Mouse (Mus musculus) thymus, adult 2 months (tissue): ENCODE measurements around the gene Syp. TPM values are rescaled to one million over a fixed set of nuclear protein-coding genes. Genes with fewer than 3 reads are reported as not detected.

Experiments used
- DNase-seq: peaks from one replicate; pipeline ENCODE4 v3.0.0; 2021
- H3K27ac ChIP-seq: fragments of 200-500 bp; 2 replicates; pipeline ENCODE4 v1.5.1; 2012; ENCODE audit warnings: low read length, control low read depth; ENCODE audit not compliant: control insufficient read depth, insufficient read depth
- H3K27me3 ChIP-seq: fragments of 200-500 bp; 2 replicates; pipeline ENCODE4 v1.6.1; 2012; ENCODE audit warnings: mild to moderate bottlenecking, low read length, moderate library complexity, mixed read lengths; ENCODE audit not compliant: control insufficient read depth, insufficient read depth
- H3K36me3 ChIP-seq: fragments of 200-500 bp; 2 replicates; pipeline ENCODE4 v1.6.1; 2012; ENCODE audit warnings: mild to moderate bottlenecking, low read length, moderate library complexity; ENCODE audit not compliant: control insufficient read depth, insufficient read depth
- H3K4me1 ChIP-seq: fragments of 200-500 bp; replicated peaks from 2 replicates; pipeline ENCODE4 v1.6.1; 2012; ENCODE audit warnings: low read length; ENCODE audit not compliant: control insufficient read depth, insufficient read depth
- H3K4me3 ChIP-seq: fragments of 200-500 bp; 2 replicates; pipeline ENCODE4 v1.5.1; 2012; ENCODE audit warnings: mild to moderate bottlenecking, low read length, control low read depth, moderate library complexity; ENCODE audit not compliant: control insufficient read depth, insufficient read depth
- CTCF ChIP-seq: fragments of 200-500 bp; IDR thresholded peaks from 2 replicates; pipeline ENCODE4 v1.5.1; 2012; ENCODE audit warnings: mild to moderate bottlenecking, control low read depth, low read length, moderate library complexity, borderline replicate concordance; ENCODE audit not compliant: control insufficient read depth, poor library complexity, insufficient read depth; ENCODE audit errors: extremely low read depth
- POLR2A ChIP-seq: fragments of 200-500 bp; IDR thresholded peaks from 2 replicates; pipeline ENCODE4 v1.6.1; 2012; ENCODE audit warnings: mild to moderate bottlenecking, low read length, control low read depth, moderate library complexity; ENCODE audit not compliant: control insufficient read depth, poor library complexity, insufficient read depth; ENCODE audit errors: extremely low read depth
- WGBS: fragments of 180-500 bp; shearing (Covaris S2); methylation state at CpG from one replicate; pipeline ENCODE4 v1.1.7; 2018; 5-methylcytosine and 5-hydroxymethylcytosine counted together
- polyA plus RNA-seq: library from polyadenylated mRNA; depleted of rRNA; stranded (reverse); fragments of >200 nt; gene quantifications from 2 replicates; pipeline ENCODE4 v1.2.3, GENCODE M21; 2012

The Syp gene
- polyA plus RNA-seq, 1 experiment: 1.8 TPM

DNA sequence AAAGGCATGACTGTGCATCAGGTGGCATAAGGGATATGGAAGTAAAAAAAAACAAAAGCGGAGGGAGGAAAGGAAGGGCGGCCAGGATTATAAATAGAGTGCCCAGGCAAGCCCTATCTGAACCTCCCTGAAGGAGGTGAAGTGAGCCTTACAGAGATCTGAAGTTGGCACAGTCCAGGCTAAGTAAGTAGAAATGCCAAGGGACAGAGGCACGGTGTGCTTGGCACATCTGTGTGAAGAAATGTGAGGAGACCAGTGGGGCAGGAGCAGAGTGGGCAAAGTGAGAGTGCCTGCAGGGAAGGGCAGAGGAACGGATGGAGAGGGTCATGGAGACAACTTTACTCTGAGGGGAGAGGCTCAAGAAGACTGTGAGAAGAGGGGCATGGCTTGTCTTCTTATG, 22.8 kb downstream of the Syp start:
- 92% methylated on average over 4 of the region's 4 CpGs for WGBS
- H3K4me3 ChIP-seq: no peak overlapping the region
- peaks cover 11% of the 10 kb centered on the region for H3K4me1 ChIP-seq
- no peak for DNase-seq
- no peak overlapping the region for H3K27ac ChIP-seq
- TF ChIP-seq CTCF (no peak), POLR2A (no peak)
- H3K27me3 ChIP-seq: no peaks in the 10 kb centered on the region
- H3K36me3 ChIP-seq: no peaks in the 10 kb centered on the region

GRCm38 (mm10) chrX:7662936-7663335, 24.7 kb downstream of the Syp start:
- DNase-seq: no peak

DNA sequence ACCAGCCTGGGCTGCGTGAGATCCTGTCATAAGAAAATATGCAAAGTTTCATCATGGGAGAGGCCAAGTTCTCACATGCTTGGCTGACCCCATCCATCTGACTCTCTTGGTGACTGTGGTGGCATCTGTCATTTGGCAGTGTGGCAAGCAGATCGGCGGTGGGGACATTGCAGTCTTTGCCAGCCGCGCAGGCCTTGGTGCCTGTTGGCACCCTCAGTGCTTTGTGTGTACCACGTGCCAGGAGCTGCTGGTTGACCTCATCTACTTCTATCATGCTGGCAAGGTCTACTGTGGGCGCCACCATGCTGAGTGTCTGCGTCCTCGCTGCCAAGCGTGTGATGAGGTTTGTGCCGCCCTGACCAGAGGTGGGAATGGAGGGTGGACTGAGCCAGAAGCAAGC, 26.5 kb downstream of the Syp start:
- no peak for TF ChIP-seq CTCF
- TF ChIP-seq POLR2A: no peak
- no peak overlapping the region for H3K27ac ChIP-seq
- peaks cover 6% of the 10 kb centered on the region for H3K36me3 ChIP-seq
- H3K4me3 ChIP-seq: no peak overlapping the region
- H3K4me1 ChIP-seq: no peaks in the 10 kb centered on the region; the same call in 1 of the 2 replicates
- no peak for DNase-seq
- WGBS: 97% methylated on average over 11 of the region's 11 CpGs
- no peaks in the 10 kb centered on the region for H3K27me3 ChIP-seq

More at GRCm38 (mm10) chrX:7662936-7663335, 24.7 kb downstream of the Syp start:
- Histone ChIP-seq H3K27me3 (no peaks in the 10 kb centered on the region), H3K36me3 (peaks cover 6% of the 10 kb centered on the region), H3K27ac (no peak overlapping the region), H3K4me3 (no peak overlapping the region), H3K4me1 (peaks cover 7% of the 10 kb centered on the region)
- 86% methylated on average over 3 of the region's 3 CpGs for WGBS
- TF ChIP-seq CTCF: no peak
- no peak for TF ChIP-seq POLR2A

DNA sequence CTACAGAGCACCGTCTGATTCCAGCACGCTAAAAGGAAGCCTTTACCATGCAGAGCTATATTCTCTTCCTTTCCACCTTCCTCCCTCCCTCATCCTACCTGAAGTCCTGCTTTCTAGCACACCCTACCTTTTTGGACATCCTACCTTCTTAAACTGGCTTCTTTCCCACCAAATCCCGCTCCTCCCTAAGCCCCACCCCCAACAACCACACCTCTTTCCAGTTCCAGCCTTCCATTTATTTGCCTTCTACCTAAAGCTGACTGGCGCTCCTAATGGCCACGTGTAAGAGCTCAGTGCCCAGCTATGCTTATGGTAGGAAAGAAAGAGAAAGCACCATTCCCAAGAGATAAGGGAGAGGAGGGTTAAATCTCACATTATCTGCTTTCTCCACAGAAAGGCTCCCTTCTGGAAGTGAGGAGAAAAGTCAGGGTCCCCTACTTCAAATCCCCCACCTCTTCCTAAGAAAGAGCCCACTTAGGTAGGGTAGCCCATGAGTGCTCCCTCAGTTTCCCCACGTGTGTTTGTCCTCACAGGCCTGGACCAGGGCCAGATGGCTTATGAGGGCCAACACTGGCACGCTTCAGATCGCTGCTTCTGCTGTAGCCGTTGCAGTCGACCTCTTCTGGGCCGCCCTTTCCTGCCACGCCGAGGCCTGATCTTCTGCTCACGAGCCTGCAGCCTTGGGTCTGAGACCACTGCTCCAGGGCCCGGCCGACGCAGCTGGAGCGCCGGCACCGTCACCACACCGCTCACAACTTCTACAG, 27.6 kb downstream of the Syp start:
- TF ChIP-seq CTCF (no peak), POLR2A (no peak)
- 91% methylated on average over 19 of the region's 21 CpGs for WGBS
- H3K4me3 ChIP-seq: no peak overlapping the region

GRCm38 (mm10) chrX:7670390-7670881, 32.2 kb downstream of the Syp start:
- Histone ChIP-seq H3K4me1 (peaks cover 29% of the 10 kb centered on the region), H3K36me3 (peaks cover 6% of the 10 kb centered on the region), H3K27me3 (no peaks in the 10 kb centered on the region), H3K4me3 (peak overlapping the region; percentile 93), H3K27ac (peak overlapping the region; percentile 37; the same call in 1 of the 2 replicates)
- WGBS: 2% methylated on average over 15 of the region's 19 CpGs
- TF ChIP-seq CTCF (no peak), POLR2A (no peak)
- DNase-seq: peak; percentile 45

More for the DNA sequence above, 27.6 kb downstream of the Syp start:
- H3K27me3 ChIP-seq: no peaks in the 10 kb centered on the region
- no peak for DNase-seq
- no peak overlapping the region for H3K27ac ChIP-seq
- peaks cover 6% of the 10 kb centered on the region for H3K36me3 ChIP-seq
- peaks cover 7% of the 10 kb centered on the region for H3K4me1 ChIP-seq

GRCm38 (mm10) chrX:7670921-7671623, 32.8 kb downstream of the Syp start, which contains the start of gene Plp2:
Plp2 (minus strand) TSS chrX:7671390.
- peak within 1 kb of the TSS; percentile 93 for H3K4me3 ChIP-seq
- H3K36me3 ChIP-seq: peaks cover 6% of the 10 kb centered on the region
- peaks cover 29% of the 10 kb centered on the region for H3K4me1 ChIP-seq
- WGBS: 2% methylated on average over 35 of the region's 36 CpGs
- H3K27ac ChIP-seq: peak within 1 kb of the TSS; percentile 37; the same call in 1 of the 2 replicates
- no peak for TF ChIP-seq POLR2A
- no peak for TF ChIP-seq CTCF
- no peaks in the 10 kb centered on the region for H3K27me3 ChIP-seq
- peak; percentile 45 for DNase-seq
